Mouse (Mus musculus) inflammation-experienced regulatory T-cells (primary cell): Measurements from ENCODE around the gene Arsk. TPM values are rescaled to one million over a fixed set of nuclear protein-coding genes. Genes with fewer than 3 reads are reported as not detected.

Source experiments
- polyA plus RNA-seq, 2 experiments: library from polyadenylated mRNA; unstranded; fragments of 100-300 nt; shearing (Covaris generic); gene quantifications; one replicate each; pipeline ENCODE4 v1.2.1; 2017

Arsk gene
- polyA plus RNA-seq = 1 to 10 TPM; 7.5 to 8.3 TPM

GRCm38 (mm10) chr13:76098493-76099303 is at the start of gene Arsk, which contains the start of gene Ttc37:
Gene Arsk (minus strand): TSS chr13:76098660.
Gene Ttc37 (plus strand): TSS chr13:76098734.

DNA sequence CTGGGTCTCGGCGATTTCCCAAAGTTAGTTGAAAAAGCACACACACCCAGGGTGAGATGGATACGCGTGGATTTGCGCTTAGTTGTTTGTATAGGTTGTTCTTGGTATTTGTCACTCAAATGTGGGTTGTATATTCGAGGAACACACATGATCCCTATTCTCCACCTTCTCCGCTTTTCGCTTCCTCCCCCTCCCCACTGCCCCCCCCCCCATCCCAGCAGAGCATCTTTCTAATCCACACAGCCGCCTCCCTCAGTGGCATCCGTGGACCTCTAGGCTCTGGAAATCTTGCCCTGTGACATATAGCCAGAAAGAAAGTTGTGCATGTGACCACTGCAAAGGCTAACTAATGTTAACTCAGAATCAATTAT is 41.6 kb downstream of the Arsk start, which contains the start of gene Gpr150:
Gene Gpr150 (minus strand): TSS at position 101 of the 371 bp plus-strand sequence.

DNA sequence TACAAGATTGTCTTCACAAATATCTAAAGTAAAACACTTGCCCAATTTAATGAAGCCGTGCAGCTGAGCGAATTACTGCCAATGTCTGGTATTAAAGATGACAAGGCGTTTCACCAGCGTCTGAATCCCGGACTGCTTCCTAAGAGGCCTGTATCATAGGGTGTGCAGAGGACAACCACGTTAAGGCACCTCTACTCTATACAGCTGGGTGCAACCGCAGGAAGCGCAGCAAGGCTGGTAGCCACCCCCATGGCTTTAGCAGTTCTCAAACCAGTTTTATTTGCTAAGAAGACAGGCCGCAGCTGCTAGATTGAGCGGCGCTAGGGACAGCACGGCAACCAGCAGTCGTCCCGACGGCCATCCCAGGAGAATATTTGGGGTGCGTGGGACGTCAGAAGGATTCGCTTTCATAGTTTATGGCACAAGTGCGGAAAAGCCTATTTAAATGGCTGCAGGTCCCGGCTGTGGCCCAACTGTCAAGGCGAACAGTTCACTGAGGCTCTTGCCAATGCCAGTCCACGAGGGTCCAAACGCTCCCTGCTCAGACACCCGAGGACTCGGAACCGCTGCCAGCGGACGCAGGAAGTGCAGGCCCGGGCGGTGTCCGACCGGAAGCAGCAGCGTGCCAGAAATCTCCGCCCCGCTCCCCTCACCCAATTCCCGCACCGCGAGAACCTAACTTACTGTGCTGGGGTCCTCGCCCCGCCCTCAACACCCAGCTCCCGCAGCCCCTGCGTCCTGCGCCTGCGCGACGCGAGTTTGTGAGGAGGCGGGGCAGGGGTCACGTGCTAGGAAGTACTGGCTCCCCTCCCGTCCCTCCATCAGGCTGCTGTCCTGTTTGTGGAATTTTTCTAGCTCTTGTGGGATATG is 80.3 kb downstream of the Arsk start, which contains the start of gene Rfesd:
Gene Rfesd (minus strand): TSS at position 746 of the 870 bp plus-strand sequence.

Other genes starting within 250 kb of the Arsk start
- 1 to 10 TPM in 1 of 2 experiments, under 1 TPM in 1; 0.20 to 1.2 TPM for gene Rhobtb3, start 154.7 kb downstream of the Arsk start, polyA plus RNA-seq
- gene Spata9, start 131.5 kb downstream of the Arsk start, polyA plus RNA-seq = 1 to 10 TPM in 1 of 2 experiments, under 1 TPM in 1; 0.19 to 2.1 TPM
- gene Rfesd, start 79.9 kb downstream of the Arsk start, polyA plus RNA-seq = 10 to 100 TPM; 21.5 to 27.2 TPM
- gene Gpr150, start 41.7 kb downstream of the Arsk start, polyA plus RNA-seq = not detected
- 10 to 100 TPM; 18.2 to 25.4 TPM for gene Ttc37, start 74 bp upstream of the Arsk start, polyA plus RNA-seq
- under 1 TPM; 0.08 to 0.53 TPM for gene Fam81b, start 206.4 kb upstream of the Arsk start, polyA plus RNA-seq